Mouse (Mus musculus): ENCODE data around the gene Tln1. TPM values are rescaled to one million over a fixed set of nuclear protein-coding genes. Genes with fewer than 3 reads are reported as not detected.
"Not testable (repeated sequence)": the region's sequence is repeated elsewhere in the genome, so short reads cannot be mapped to it uniquely, and the experiment has no call there.

Tln1 gene
- polyA plus RNA-seq, 1 experiment from 2014 or later, result 90.9 TPM

GRCm38 (mm10) chr4:43485666-43486065 is 76.8 kb downstream of the Tln1 start:
- H3K4me2 ChIP-seq (ENCODE audit: low read length); H3K27ac ChIP-seq (replicated peaks in 1 of 2; ENCODE audit: control insufficient read depth in 1 of 2, insufficient read depth in 1 of 2, low read depth in 2 of 2, low read length in 2 of 2); H3K4me1 ChIP-seq (ENCODE audit: control insufficient read depth in 2 of 2, insufficient read depth in 2 of 2, low read length in 2 of 2); H3K36me3 ChIP-seq (ENCODE audit: control insufficient read depth, insufficient read depth, low read length); H3K27me3 ChIP-seq (ENCODE audit: control insufficient read depth, insufficient read depth, low read length); H3K9me3 ChIP-seq (ENCODE audit: control insufficient read depth, low read length); ATAC-seq (ENCODE audit: insufficient number of reproducible peaks, insufficient read depth, low FRiP score, low read depth); H3K4me3 ChIP-seq (ENCODE audit: control insufficient read depth in 1 of 2, insufficient read depth in 1 of 2, low read depth in 1 of 2, low read length in 2 of 2); H3K9ac ChIP-seq (ENCODE audit: low read length): not testable (repeated sequence)
- WGBS, result 74% methylated on average over 5 of the region's 5 CpGs

DNA sequence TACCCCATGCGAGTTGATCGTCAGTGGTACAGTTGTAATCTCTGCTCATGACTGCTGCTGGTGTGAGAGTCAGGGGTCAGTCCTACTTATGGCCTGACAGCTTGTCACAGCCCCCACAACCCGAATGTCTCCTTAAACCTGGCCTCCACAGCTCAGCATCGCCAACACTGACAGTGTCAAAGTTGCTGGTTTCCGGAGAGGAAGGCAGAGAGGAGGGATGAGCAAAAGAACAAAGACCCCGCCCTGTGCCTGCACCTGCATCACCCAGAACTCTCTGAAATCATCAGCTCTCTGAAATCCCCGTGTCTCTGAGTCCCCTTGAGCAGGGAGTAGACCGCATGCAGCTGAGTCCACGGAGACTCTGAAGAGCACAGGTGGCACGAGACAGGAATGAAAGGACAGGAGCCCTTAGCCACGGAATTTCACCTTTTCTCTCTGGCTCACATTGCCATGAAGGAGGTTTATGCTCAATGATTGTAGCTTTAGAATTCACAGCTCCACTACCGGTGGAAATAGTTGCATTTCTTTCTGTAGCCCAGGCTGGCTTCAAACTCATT is 78.9 kb downstream of the Tln1 start, which contains the start of gene Sit1:
TSS of gene Sit1 (minus strand) at position 200 of the 557 bp plus-strand sequence.
- Histone ChIP-seq H3K9me3 (ENCODE audit: control insufficient read depth, low read length) (no peaks in the 10 kb centered on the region), H3K4me2 (ENCODE audit: low read length) (no peak within 1 kb of the TSS), H3K27me3 (ENCODE audit: control insufficient read depth, insufficient read depth, low read length) (no peaks in the 10 kb centered on the region), H3K27ac (replicated peaks in 1 of 2; ENCODE audit: control insufficient read depth in 1 of 2, insufficient read depth in 1 of 2, low read depth in 2 of 2, low read length in 2 of 2) (no peak within 1 kb of the TSS), H3K4me1 (ENCODE audit: control insufficient read depth in 2 of 2, insufficient read depth in 2 of 2, low read length in 2 of 2) (peaks cover 1 to 2% of the 10 kb centered on the region in 2 experiments; a peak in 1 of 4 replicates), H3K4me3 (ENCODE audit: control insufficient read depth in 1 of 2, insufficient read depth in 1 of 2, low read depth in 1 of 2, low read length in 2 of 2) (no peak within 1 kb of the TSS), H3K36me3 (ENCODE audit: control insufficient read depth, insufficient read depth, low read length) (no peaks in the 10 kb centered on the region), H3K9ac (ENCODE audit: low read length) (no peak within 1 kb of the TSS)
- WGBS, result 50% methylated on average over 12 of the region's 12 CpGs
- no peak for ATAC-seq (ENCODE audit: insufficient number of reproducible peaks, insufficient read depth, low FRiP score, low read depth)

- H3K9ac ChIP-seq (ENCODE audit: low read length), result no peak overlapping the region
- ATAC-seq (ENCODE audit: insufficient number of reproducible peaks, insufficient read depth, low FRiP score, low read depth), result no peak
- no peak overlapping the region for H3K4me2 ChIP-seq (ENCODE audit: low read length)
- H3K27me3 ChIP-seq (ENCODE audit: control insufficient read depth, insufficient read depth, low read length), result no peaks in the 10 kb centered on the region
- no peaks in the 10 kb centered on the region for H3K36me3 ChIP-seq (ENCODE audit: control insufficient read depth, insufficient read depth, low read length)
- 72% methylated on average over 10 of the region's 10 CpGs for WGBS
- peaks cover 4 to 6% of the 10 kb centered on the region in 2 experiments; a peak in 1 of 4 replicates for H3K4me1 ChIP-seq (ENCODE audit: control insufficient read depth in 2 of 2, insufficient read depth in 2 of 2, low read length in 2 of 2)
- H3K27ac ChIP-seq (replicated peaks in 1 of 2; ENCODE audit: control insufficient read depth in 1 of 2, insufficient read depth in 1 of 2, low read depth in 2 of 2, low read length in 2 of 2), result no peak overlapping the region
- no peaks in the 10 kb centered on the region for H3K9me3 ChIP-seq (ENCODE audit: control insufficient read depth, low read length)
- H3K4me3 ChIP-seq (ENCODE audit: control insufficient read depth in 1 of 2, insufficient read depth in 1 of 2, low read depth in 1 of 2, low read length in 2 of 2), result no peak overlapping the region
Observed at GRCm38 (mm10) chr4:43482591-43482990, 79.9 kb downstream of the Tln1 start.

GRCm38 (mm10) chr4:43481894-43482456 is 80.5 kb downstream of the Tln1 start:
- H3K4me3 ChIP-seq (ENCODE audit: control insufficient read depth in 1 of 2, insufficient read depth in 1 of 2, low read depth in 1 of 2, low read length in 2 of 2), result no peak overlapping the region

More at GRCm38 (mm10) chr4:43481894-43482456, 80.5 kb downstream of the Tln1 start:
- Histone ChIP-seq H3K4me2 (ENCODE audit: low read length) (no peak overlapping the region), H3K9ac (ENCODE audit: low read length) (no peak overlapping the region), H3K36me3 (ENCODE audit: control insufficient read depth, insufficient read depth, low read length) (no peaks in the 10 kb centered on the region), H3K27ac (replicated peaks in 1 of 2; ENCODE audit: control insufficient read depth in 1 of 2, insufficient read depth in 1 of 2, low read depth in 2 of 2, low read length in 2 of 2) (no peak overlapping the region), H3K9me3 (ENCODE audit: control insufficient read depth, low read length) (no peaks in the 10 kb centered on the region), H3K27me3 (ENCODE audit: control insufficient read depth, insufficient read depth, low read length) (no peaks in the 10 kb centered on the region), H3K4me1 (ENCODE audit: control insufficient read depth in 2 of 2, insufficient read depth in 2 of 2, low read length in 2 of 2) (peaks cover 4 to 6% of the 10 kb centered on the region in 2 experiments; a peak in 1 of 4 replicates)
- no peak for ATAC-seq (ENCODE audit: insufficient number of reproducible peaks, insufficient read depth, low FRiP score, low read depth)
- 67% methylated on average over 7 of the region's 7 CpGs for WGBS

Other genes with a start within 250 kb of the Tln1 start
- 6.4 and 10.9 TPM in 2 replicates for gene Rusc2, start 180.7 kb downstream of the Tln1 start, polyA plus RNA-seq (2014; fragmentation: Nextera tagmentation; extraction: Ambion mirVana)
- 0.16 TPM in 1 of 2 replicates, not detected in the other for gene Fam166b, start 133.6 kb downstream of the Tln1 start, polyA plus RNA-seq (2014; fragmentation: Nextera tagmentation; extraction: Ambion mirVana)
- gene Tesk1, start 120.8 kb downstream of the Tln1 start, polyA plus RNA-seq (2014; fragmentation: Nextera tagmentation; extraction: Ambion mirVana), result 8.9 and 9.4 TPM in 2 replicates
- gene Cd72, start 108.1 kb downstream of the Tln1 start, polyA plus RNA-seq (2014; fragmentation: Nextera tagmentation; extraction: Ambion mirVana), result 3.1 and 3.9 TPM in 2 replicates
- not detected in 2 replicates for gene Sit1, start 79.0 kb downstream of the Tln1 start, polyA plus RNA-seq (2014; fragmentation: Nextera tagmentation; extraction: Ambion mirVana)
- 76.5 and 85.8 TPM in 2 replicates for gene Ccdc107, start 69.8 kb downstream of the Tln1 start, polyA plus RNA-seq (2014; fragmentation: Nextera tagmentation; extraction: Ambion mirVana)
- 28.7 and 31.0 TPM in 2 replicates for gene Arhgef39, start 63.0 kb downstream of the Tln1 start, polyA plus RNA-seq (2014; fragmentation: Nextera tagmentation; extraction: Ambion mirVana)
- 2.1 and 2.4 TPM in 2 replicates for gene Car9, start 55.7 kb downstream of the Tln1 start, polyA plus RNA-seq (2014; fragmentation: Nextera tagmentation; extraction: Ambion mirVana)
- gene Tpm2, start 38.9 kb downstream of the Tln1 start, polyA plus RNA-seq (2014; fragmentation: Nextera tagmentation; extraction: Ambion mirVana), result 142 and 159 TPM in 2 replicates
- gene Creb3, start 359 bp downstream of the Tln1 start, polyA plus RNA-seq (2014; fragmentation: Nextera tagmentation; extraction: Ambion mirVana), result 57.3 and 62.3 TPM in 2 replicates
- gene Rgp1, start 16.0 kb upstream of the Tln1 start, polyA plus RNA-seq (2014; fragmentation: Nextera tagmentation; extraction: Ambion mirVana), result 18.3 and 24.9 TPM in 2 replicates
- 16.5 and 16.7 TPM in 2 replicates for gene Gba2, start 16.2 kb upstream of the Tln1 start, polyA plus RNA-seq (2014; fragmentation: Nextera tagmentation; extraction: Ambion mirVana)
- 0.36 TPM in 1 of 2 replicates, not detected in the other for gene Msmp, start 21.8 kb upstream of the Tln1 start, polyA plus RNA-seq (2014; fragmentation: Nextera tagmentation; extraction: Ambion mirVana)
- gene Npr2, start 69.2 kb upstream of the Tln1 start, polyA plus RNA-seq (2014; fragmentation: Nextera tagmentation; extraction: Ambion mirVana), result 10.6 and 13.2 TPM in 2 replicates
- 0.18 and 0.77 TPM in 2 replicates for gene Spag8, start 90.9 kb upstream of the Tln1 start, polyA plus RNA-seq (2014; fragmentation: Nextera tagmentation; extraction: Ambion mirVana)
- 194 and 213 TPM in 2 replicates for gene Hint2, start 93.8 kb upstream of the Tln1 start, polyA plus RNA-seq (2014; fragmentation: Nextera tagmentation; extraction: Ambion mirVana)
- 4.2 and 4.5 TPM in 2 replicates for gene Tmem8b, start 106.3 kb upstream of the Tln1 start, polyA plus RNA-seq (2014; fragmentation: Nextera tagmentation; extraction: Ambion mirVana)
- gene Fam221b, start 106.5 kb upstream of the Tln1 start, polyA plus RNA-seq (2014; fragmentation: Nextera tagmentation; extraction: Ambion mirVana), result 3.9 and 4.5 TPM in 2 replicates
- not detected in 2 replicates for gene Olfr70, start 138.1 kb upstream of the Tln1 start, polyA plus RNA-seq (2014; fragmentation: Nextera tagmentation; extraction: Ambion mirVana)
- gene Olfr71, start 147.6 kb upstream of the Tln1 start, polyA plus RNA-seq (2014; fragmentation: Nextera tagmentation; extraction: Ambion mirVana), result not detected in 2 replicates
- 0.81 and 1.5 TPM in 2 replicates for gene Hrct1, start 164.5 kb upstream of the Tln1 start, polyA plus RNA-seq (2014; fragmentation: Nextera tagmentation; extraction: Ambion mirVana)
- 0.23 and 0.42 TPM in 2 replicates for gene Spaar, start 167.3 kb upstream of the Tln1 start, polyA plus RNA-seq (2014; fragmentation: Nextera tagmentation; extraction: Ambion mirVana)
- gene Olfr159, start 208.3 kb upstream of the Tln1 start, polyA plus RNA-seq (2014; fragmentation: Nextera tagmentation; extraction: Ambion mirVana), result not detected in 2 replicates

All from heart, embryonic 14.5 days (tissue).